Comparison of ENCODE assay signal across 34 mouse cellular contexts in genomic region chr13:63030023-63030422, GRCm38 (mm10).
"Had no signal": no experiment of that assay in that cellular context is flagged by ENCODE, and none has a peak within 500 bp of the region (broad histone marks: within the 10 kb centered on the region; RNA-seq: fewer than 3 reads in every experiment).

No protein-coding gene starts in this region.

- DNase-seq: heart, postnatal 10 days; heart, postnatal 14 days; heart, postnatal 36 days; heart, postnatal 4 days; kidney, adult 11 months; kidney, adult 18-20 months; kidney, adult 2 months; kidney, adult 8-10 months; kidney, adult 9 months; kidney, postnatal 10 days; kidney, postnatal 14 days; kidney, postnatal 25 days; kidney, postnatal 36 days; kidney, postnatal 4 days; layer of hippocampus, adult 9-11 months; layer of hippocampus, postnatal 36 days had no signal

- H3K27ac ChIP-seq: heart, embryonic 13.5 days; heart, embryonic 15.5 days; hindbrain, embryonic 10.5 days; hindbrain, embryonic 12.5 days; hindbrain, embryonic 13.5 days; hindbrain, embryonic 14.5 days; hindbrain, embryonic 15.5 days; hindbrain, postnatal 0 days; intestine, embryonic 15.5 days; kidney, embryonic 15.5 days; kidney, postnatal 0 days; layer of hippocampus, adult 2 months; left cerebral cortex, adult 2 months had no signal

- H3K4me2 ChIP-seq: heart, embryonic 11.5 days; heart, embryonic 12.5 days; heart, embryonic 13.5 days; heart, embryonic 15.5 days; hindbrain, embryonic 12.5 days; hindbrain, embryonic 13.5 days; hindbrain, embryonic 14.5 days; hindbrain, embryonic 15.5 days; intestine, embryonic 15.5 days; kidney, embryonic 15.5 days had no signal

- H3K9me3 ChIP-seq: heart, embryonic 12.5 days; heart, embryonic 13.5 days; heart, embryonic 15.5 days; hindbrain, embryonic 10.5 days; hindbrain, embryonic 12.5 days; hindbrain, embryonic 13.5 days; hindbrain, embryonic 15.5 days; intestine, embryonic 15.5 days; kidney, embryonic 15.5 days had no signal

- H3K9ac ChIP-seq: heart, embryonic 12.5 days; heart, embryonic 13.5 days; heart, embryonic 15.5 days; hindbrain, embryonic 12.5 days; hindbrain, embryonic 13.5 days; hindbrain, embryonic 14.5 days; hindbrain, embryonic 15.5 days; intestine, embryonic 15.5 days; kidney, embryonic 15.5 days had no signal

- H3K4me1 ChIP-seq: intestine, embryonic 15.5 days had no signal

- H3K36me3 ChIP-seq: heart, embryonic 12.5 days; heart, embryonic 13.5 days; heart, embryonic 15.5 days; hindbrain, embryonic 10.5 days; hindbrain, embryonic 12.5 days; hindbrain, embryonic 13.5 days; hindbrain, embryonic 15.5 days; intestine, embryonic 15.5 days; kidney, embryonic 15.5 days had no signal

- ATAC-seq: hindbrain, embryonic 16.5 days; hindbrain, postnatal 0 days; intestine, embryonic 15.5 days; intestine, embryonic 16.5 days; intestine, postnatal 0 days had no signal

- H3K27me3 ChIP-seq: heart, embryonic 12.5 days; heart, embryonic 13.5 days; heart, embryonic 15.5 days; hindbrain, embryonic 12.5 days; hindbrain, embryonic 13.5 days; hindbrain, embryonic 15.5 days; intestine, embryonic 15.5 days; kidney, embryonic 15.5 days had no signal

- H3K4me3 ChIP-seq: heart, embryonic 12.5 days; heart, embryonic 13.5 days; heart, embryonic 15.5 days; hindbrain, embryonic 10.5 days; hindbrain, embryonic 12.5 days; hindbrain, embryonic 13.5 days; hindbrain, embryonic 15.5 days; intestine, embryonic 15.5 days; kidney, embryonic 15.5 days; layer of hippocampus, adult 2 months; left cerebral cortex, adult 2 months had no signal
